Mouse (Mus musculus) erythroblast, embryonic 14.5 days (primary cell): ENCODE measurements around the gene Elp1.

ENCODE experiments used
- GATA1 ChIP-seq: IDR thresholded peaks from 2 replicates; pipeline ENCODE4 v1.6.1; 2012; ENCODE audit warnings: low read length, inconsistent platforms, mixed read lengths
- TAL1 ChIP-seq: IDR thresholded peaks from 3 replicates; pipeline ENCODE4 v1.6.1; 2012; ENCODE audit warnings: low read length, inconsistent platforms, mixed read lengths

DNA sequence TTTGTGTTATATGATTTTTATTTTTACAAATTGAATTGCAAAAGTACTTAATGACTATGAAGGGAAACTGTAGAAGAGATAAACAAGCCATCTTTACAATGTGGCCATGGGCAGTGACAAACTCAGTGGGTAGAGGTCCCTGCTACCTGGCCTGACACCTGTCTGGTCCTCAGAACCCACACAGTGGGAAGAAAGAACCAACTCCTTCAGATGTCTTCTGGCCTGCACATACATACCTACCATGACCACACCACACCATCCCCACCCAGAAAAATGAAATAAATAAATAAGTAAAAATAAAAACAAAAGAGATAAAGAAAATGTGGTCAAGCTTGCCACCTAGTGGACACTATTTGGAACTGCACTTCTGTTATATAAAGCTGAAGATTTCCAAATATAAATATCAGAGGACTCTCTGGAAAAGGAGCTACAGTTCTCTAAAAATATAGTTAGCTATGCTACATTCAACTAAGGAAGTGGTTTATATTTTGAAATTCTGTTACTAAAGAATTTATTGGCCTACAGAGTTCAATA lies 18.0 kb upstream of the Elp1 start:
- no peak for TF ChIP-seq TAL1
- TF ChIP-seq GATA1: no peak
